Mouse (Mus musculus) midbrain, embryonic 14.5 days (tissue): Measurements from ENCODE around the gene Taf8. TPM values are rescaled to one million over a fixed set of nuclear protein-coding genes. Genes with fewer than 3 reads are reported as not detected.

Source experiments
- ATAC-seq: fragments of 200-750 bp; cut with Nextera tagmentation; 2 replicates; pipeline ENCODE4 v1.8.0; 2017; ENCODE audit warnings: moderate number of reproducible peaks, moderate library complexity; ENCODE audit not compliant: low FRiP score, low TSS enrichment
- DNase-seq: peaks from one replicate; pipeline ENCODE4 v3.0.0-alpha.2; 2015
- H3K27ac ChIP-seq: fragments of 300-500 bp; sonication (generic); replicated peaks from 2 replicates; pipeline ENCODE4 v1.5.1; 2014; ENCODE audit warnings: mild to moderate bottlenecking, low read depth, low read length, moderate library complexity
- H3K27me3 ChIP-seq: fragments of 300-500 bp; sonication (generic); 2 replicates; pipeline ENCODE4 v1.6.1; 2014; ENCODE audit warnings: low read length, control low read depth, mixed read lengths; ENCODE audit not compliant: control insufficient read depth, insufficient read depth
- H3K36me3 ChIP-seq: fragments of 300-500 bp; sonication (generic); 2 replicates; pipeline ENCODE4 v1.6.1; 2014; ENCODE audit warnings: low read length, control low read depth; ENCODE audit not compliant: control insufficient read depth, insufficient read depth
- H3K4me1 ChIP-seq: fragments of 300-500 bp; sonication (generic); 2 replicates; pipeline ENCODE4 v1.6.1; 2014; ENCODE audit warnings: mild to moderate bottlenecking, antibody characterized with exemption, low read length, control low read depth; ENCODE audit not compliant: control insufficient read depth, insufficient read depth
- H3K4me2 ChIP-seq: fragments of 300-500 bp; sonication (generic); 2 replicates; pipeline ENCODE4 v1.6.1; 2014; ENCODE audit warnings: mild to moderate bottlenecking, low read length, moderate library complexity
- H3K4me3 ChIP-seq: fragments of 300-500 bp; sonication (generic); replicated peaks from 2 replicates; pipeline ENCODE4 v1.5.1; 2014; ENCODE audit warnings: low read depth, low read length
- H3K9ac ChIP-seq: fragments of 300-500 bp; sonication (generic); replicated peaks from 2 replicates; pipeline ENCODE4 v1.6.1; 2014; ENCODE audit warnings: mild to moderate bottlenecking, low read length, moderate library complexity
- H3K9me3 ChIP-seq: fragments of 300-500 bp; sonication (generic); 2 replicates; pipeline ENCODE4 v1.6.1; 2016; ENCODE audit warnings: low read length, control low read depth, mixed read lengths; ENCODE audit not compliant: control insufficient read depth
- WGBS: fragments of 180-500 bp; shearing (Covaris S2); extraction: QIAGEN DNeasy Blood & Tissue Kit; methylation state at CpG from one replicate; pipeline ENCODE4 v1.1.7; 2014; 5-methylcytosine and 5-hydroxymethylcytosine counted together
- polyA plus RNA-seq: library from polyadenylated mRNA; unstranded; fragments of >200 nt; fragmentation: Nextera tagmentation; extraction: Ambion mirVana; gene quantifications from 2 replicates; pipeline ENCODE4 v1.2.1, GENCODE M21; 2014

Gene Taf8
- polyA plus RNA-seq, 1 experiment from 2014 or later: 19.2 TPM

GRCm38 (mm10) chr17:47523211-47523682 is 21.2 kb upstream of the Taf8 start:
- no peaks in the 10 kb centered on the region for H3K27me3 ChIP-seq
- 58% methylated on average over 18 of the region's 18 CpGs for WGBS
- ATAC-seq: no peak

DNA sequence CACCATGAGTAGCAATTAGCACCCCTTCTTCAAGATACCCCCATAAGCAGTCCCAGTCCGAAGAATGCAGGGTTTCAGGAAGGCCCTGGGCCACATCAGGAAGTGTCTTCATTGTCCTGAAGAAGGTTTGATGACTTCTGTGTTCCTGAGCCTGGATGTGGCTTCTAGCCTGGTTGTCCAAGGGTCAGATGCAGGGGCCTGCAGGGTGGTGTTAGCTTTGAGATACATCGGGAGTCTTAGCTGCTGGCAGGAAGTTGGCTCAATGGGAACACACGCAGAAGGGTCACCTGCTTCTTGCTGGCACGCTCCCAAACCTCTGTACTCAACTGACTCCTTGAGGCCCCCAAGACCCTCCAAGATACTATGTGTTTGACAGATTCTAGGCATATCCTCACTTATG is 20.4 kb upstream of the Taf8 start:
- Histone ChIP-seq H3K4me3 (no peak overlapping the region), H3K27me3 (no peaks in the 10 kb centered on the region), H3K4me2 (no peak overlapping the region), H3K36me3 (no peaks in the 10 kb centered on the region), H3K9ac (no peak overlapping the region), H3K27ac (peak overlapping the region; percentile 91), H3K9me3 (no peaks in the 10 kb centered on the region), H3K4me1 (peaks cover 20% of the 10 kb centered on the region)
- no peak for DNase-seq
- ATAC-seq: no peak
- WGBS: 73% methylated on average over 4 of the region's 4 CpGs

More at GRCm38 (mm10) chr17:47523211-47523682, 21.2 kb upstream of the Taf8 start:
- Histone ChIP-seq H3K9ac (0 out of 2 replicates have a peak overlapping the region, but pooled peaks have one; percentile 12), H3K4me3 (no peak overlapping the region), H3K4me2 (no peak overlapping the region), H3K9me3 (no peaks in the 10 kb centered on the region), H3K27ac (peak overlapping the region; percentile 91), H3K36me3 (no peaks in the 10 kb centered on the region), H3K4me1 (peaks cover 20% of the 10 kb centered on the region)
- DNase-seq: peak; percentile 18

DNA sequence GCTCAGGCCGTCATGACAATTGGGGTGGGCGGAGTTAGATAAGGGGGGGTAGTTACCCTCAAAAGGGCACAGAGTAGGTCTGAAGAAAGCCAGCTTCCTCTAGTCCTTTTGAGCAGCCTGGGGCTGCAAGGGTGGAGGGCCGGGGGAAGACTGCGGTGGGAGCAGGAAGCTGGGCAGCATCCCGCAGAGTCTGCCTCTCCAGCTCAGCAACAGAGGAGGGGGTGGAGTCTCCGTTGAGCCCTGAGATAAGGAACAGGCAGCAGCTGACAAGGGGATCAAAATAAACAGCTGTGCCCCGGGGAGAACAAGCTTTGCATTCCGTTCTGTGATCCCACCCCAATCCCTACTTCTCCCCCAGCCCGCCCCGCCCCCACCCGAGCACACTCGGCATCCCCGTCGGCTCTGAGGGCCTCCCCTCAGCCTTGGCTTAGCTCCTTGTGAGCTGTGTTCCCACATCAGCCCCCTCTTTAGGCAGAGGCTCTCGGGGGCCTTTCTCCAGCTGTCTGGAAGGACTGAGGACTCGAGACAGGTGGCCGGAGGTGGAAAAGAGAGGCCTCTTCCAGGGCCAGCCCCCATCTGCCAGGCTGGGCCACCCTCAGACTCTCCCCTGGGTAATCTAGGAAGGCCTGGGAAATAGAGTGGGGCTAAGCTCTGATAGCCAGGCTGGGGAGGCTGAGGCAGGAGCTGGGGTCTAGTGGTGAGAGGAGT is 19.6 kb upstream of the Taf8 start:
- peak overlapping the region; percentile 31; the same call in 1 of the 2 replicates for H3K9ac ChIP-seq

DNA sequence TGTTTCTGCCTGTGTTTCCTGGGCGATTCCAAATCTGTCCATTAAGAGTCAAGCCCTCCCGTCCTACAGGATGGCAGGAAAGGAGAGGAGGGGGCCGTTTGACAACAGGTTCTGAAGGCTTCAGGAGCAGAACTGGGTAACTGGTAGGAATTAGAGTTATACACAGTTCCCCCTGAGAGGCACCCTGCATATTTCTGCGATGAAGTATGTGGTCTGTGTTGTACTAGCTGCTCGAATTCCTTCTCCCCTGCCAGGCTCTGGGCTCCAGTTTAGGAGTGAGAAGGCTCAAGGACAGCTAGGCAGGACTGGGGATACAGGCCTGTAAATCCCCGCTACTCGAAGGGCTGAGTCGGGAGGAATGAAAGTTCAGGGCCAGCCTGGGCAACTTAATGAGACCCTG is 16.1 kb upstream of the Taf8 start:
- H3K4me3 ChIP-seq: no peak overlapping the region
- ATAC-seq (no peak), DNase-seq (no peak)
- peaks cover 17% of the 10 kb centered on the region for H3K4me1 ChIP-seq
- H3K9me3 ChIP-seq: no peaks in the 10 kb centered on the region
- no peaks in the 10 kb centered on the region for H3K36me3 ChIP-seq
- no peak overlapping the region; the same call in 1 of the 2 replicates for H3K9ac ChIP-seq
- H3K27me3 ChIP-seq: no peaks in the 10 kb centered on the region
- no peak overlapping the region; the same call in 1 of the 2 replicates for H3K27ac ChIP-seq
- WGBS: 37% methylated on average over 8 of the region's 8 CpGs
- no peak overlapping the region for H3K4me2 ChIP-seq

More for the DNA sequence above, 19.6 kb upstream of the Taf8 start:
- Histone ChIP-seq H3K9me3 (no peaks in the 10 kb centered on the region), H3K36me3 (no peaks in the 10 kb centered on the region), H3K27me3 (no peaks in the 10 kb centered on the region), H3K4me3 (peak overlapping the region; percentile 12; the same call in 1 of the 2 replicates), H3K4me2 (peak overlapping the region; percentile 42), H3K4me1 (peaks cover 20% of the 10 kb centered on the region), H3K27ac (peak overlapping the region; percentile 91)
- peak; percentile 90 for ATAC-seq
- DNase-seq: peak; percentile 84
- WGBS: 2% methylated on average over 17 of the region's 17 CpGs

DNA sequence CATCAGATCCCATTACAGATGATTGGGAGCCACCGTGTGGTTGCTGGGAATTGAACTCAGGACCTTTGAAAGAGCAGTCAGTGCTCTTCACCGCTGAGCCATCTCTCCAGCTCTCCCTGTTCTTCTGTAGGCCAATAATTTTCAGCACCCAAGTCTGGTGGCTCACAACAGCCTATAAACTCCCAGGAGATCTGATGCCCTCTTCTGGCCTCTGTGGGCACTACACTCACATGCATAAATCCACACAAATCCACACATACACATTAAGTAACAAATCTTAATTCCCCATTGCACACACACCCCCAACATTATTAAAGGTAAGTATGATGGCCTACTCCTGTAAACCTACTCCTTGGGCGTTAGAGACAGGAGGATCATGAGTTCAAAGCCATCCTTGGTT is 14.1 kb upstream of the Taf8 start:
- Histone ChIP-seq H3K27me3 (no peaks in the 10 kb centered on the region), H3K36me3 (no peaks in the 10 kb centered on the region), H3K9me3 (no peaks in the 10 kb centered on the region), H3K27ac (no peak overlapping the region), H3K9ac (no peak overlapping the region), H3K4me2 (no peak overlapping the region), H3K4me1 (0 out of 2 replicates have a peak, but pooled peaks cover under 1% of the 10 kb centered on the region), H3K4me3 (no peak overlapping the region)
- DNase-seq (no peak), ATAC-seq (no peak)
- 98% methylated on average over 3 of the region's 3 CpGs for WGBS

DNA sequence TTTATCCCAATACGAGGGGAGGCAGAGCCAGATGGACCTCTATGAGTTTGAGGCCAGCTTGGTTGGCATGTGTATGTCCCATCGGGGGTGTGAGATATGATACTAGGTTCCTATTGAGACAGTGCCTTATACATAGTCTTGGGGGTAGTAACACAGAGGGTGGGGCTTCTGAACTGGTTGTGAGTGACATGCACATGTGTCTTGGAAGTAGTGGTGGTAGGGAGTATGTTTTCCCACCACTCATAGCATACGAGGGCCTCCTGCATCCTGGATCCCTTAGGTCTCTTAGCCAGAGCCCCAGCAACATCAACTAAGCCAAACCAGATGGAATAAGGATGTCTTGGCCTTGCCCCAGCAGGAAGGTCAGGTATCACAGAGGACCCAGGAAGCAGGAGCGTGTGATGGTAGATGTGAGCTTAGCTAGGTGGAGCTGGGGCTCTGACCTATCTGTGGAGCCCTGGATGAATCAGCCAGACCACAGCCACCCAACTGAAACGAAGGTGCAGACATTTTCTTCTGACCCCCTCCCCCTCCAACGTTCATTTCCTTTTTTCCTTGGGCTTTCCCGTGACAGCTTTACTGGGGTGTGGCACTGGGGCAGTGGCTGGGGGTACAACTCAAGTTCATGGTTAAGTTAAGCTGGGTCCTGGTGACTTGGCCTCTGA is 13.2 kb upstream of the Taf8 start:
- H3K27me3 ChIP-seq: no peaks in the 10 kb centered on the region
- no peak overlapping the region for H3K27ac ChIP-seq
- H3K9ac ChIP-seq: no peak overlapping the region
- no peaks in the 10 kb centered on the region for H3K36me3 ChIP-seq
- H3K4me2 ChIP-seq: no peak overlapping the region
- H3K4me3 ChIP-seq: no peak overlapping the region
- 87% methylated on average over 7 of the region's 7 CpGs for WGBS
- DNase-seq (no peak), ATAC-seq (no peak)
- no peaks in the 10 kb centered on the region for H3K9me3 ChIP-seq
- no peaks in the 10 kb centered on the region for H3K4me1 ChIP-seq

DNA sequence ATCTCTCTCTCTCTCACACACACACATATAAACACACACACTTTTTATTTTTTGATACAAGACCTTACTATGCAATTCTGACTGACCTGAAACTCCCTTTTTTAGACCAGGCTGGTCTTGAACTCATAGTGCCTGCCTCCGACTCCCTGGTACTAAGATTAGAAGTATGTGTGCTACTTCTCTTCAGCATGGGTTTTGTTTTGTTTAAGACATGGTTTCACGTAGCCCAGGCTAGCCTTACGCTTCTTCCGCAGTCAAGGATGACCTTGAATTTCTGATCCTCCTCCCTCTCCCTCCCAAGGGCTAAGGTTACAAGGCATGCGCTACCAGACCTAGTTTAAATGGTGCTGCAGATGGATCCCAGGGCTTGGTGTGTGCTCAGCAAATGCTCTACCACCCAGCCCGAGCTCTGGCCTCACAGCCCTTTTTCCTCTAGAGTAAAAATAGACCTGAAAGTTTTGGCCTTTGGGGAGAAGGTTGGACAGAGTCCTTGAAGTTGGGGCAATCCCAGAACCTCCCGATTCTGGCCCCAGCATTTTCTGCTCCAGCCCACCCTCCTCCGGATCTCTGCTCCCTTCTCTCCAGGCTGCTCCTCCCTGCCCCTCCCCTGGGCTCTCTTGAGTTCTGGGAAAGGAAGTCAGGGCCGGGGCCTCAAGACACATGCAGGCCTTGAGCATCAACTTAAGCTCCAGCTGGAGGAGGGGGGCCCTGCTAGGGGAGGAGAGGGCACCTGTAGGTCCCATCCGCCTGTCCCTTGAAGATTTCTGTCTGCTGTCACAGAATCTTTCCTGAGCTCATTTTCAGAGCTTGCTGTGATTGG is 11.1 kb upstream of the Taf8 start:
- no peak for DNase-seq
- Histone ChIP-seq H3K36me3 (no peaks in the 10 kb centered on the region), H3K9me3 (no peaks in the 10 kb centered on the region), H3K4me1 (no peaks in the 10 kb centered on the region), H3K27ac (no peak overlapping the region), H3K4me3 (no peak overlapping the region), H3K27me3 (no peaks in the 10 kb centered on the region), H3K4me2 (no peak overlapping the region), H3K9ac (no peak overlapping the region)
- 77% methylated on average over 10 of the region's 10 CpGs for WGBS
- no peak for ATAC-seq

- no peaks in the 10 kb centered on the region for H3K4me1 ChIP-seq
- H3K9me3 ChIP-seq: no peaks in the 10 kb centered on the region
- H3K27ac ChIP-seq: no peak overlapping the region
- H3K36me3 ChIP-seq: no peaks in the 10 kb centered on the region
- ATAC-seq (peak; percentile 86), DNase-seq (peak; percentile 91)
- H3K4me3 ChIP-seq: no peak overlapping the region
- H3K9ac ChIP-seq: no peak overlapping the region
- 20% methylated on average over 25 of the region's 25 CpGs for WGBS
- H3K27me3 ChIP-seq: no peaks in the 10 kb centered on the region
- H3K4me2 ChIP-seq: peak overlapping the region; percentile 24
Observed at GRCm38 (mm10) chr17:47511111-47512020, 9.3 kb upstream of the Taf8 start.
